In the genomic region with DNA sequence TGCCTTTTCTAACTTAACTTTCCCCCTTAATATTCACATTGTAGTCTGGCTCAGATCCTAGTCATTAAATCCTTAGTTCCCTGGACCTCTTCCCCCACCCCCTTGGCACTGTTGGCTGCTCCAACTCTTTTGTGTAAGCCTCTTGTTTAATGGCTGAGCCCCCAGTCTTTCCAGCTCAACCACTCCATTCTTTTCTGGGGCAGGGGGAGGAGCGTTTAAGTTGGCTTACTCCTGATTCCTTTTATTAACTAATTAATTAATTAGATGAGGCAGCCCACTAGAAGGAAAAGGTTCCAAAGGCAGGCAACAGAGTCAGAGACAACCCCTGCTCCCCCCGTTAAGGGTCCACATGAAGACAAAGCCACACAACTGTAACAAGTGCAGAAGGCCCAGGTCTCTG, we compare ENCODE assay signal across 25 mouse cellular contexts.
"Had no signal": no experiment of that assay in that cellular context is flagged by ENCODE, and none has a peak within 500 bp of the region (broad histone marks: within the 10 kb centered on the region; RNA-seq: fewer than 3 reads in every experiment).

No protein-coding gene starts in this region.

- H3K9ac ChIP-seq: heart, embryonic 12.5 days; hindbrain, embryonic 13.5 days; hindbrain, embryonic 15.5 days; kidney, embryonic 15.5 days; limb, embryonic 12.5 days; liver, embryonic 13.5 days had no signal

- ATAC-seq: hindbrain, postnatal 0 days; intestine, embryonic 16.5 days had no signal

- H3K4me1 ChIP-seq: heart, embryonic 10.5 days; heart, embryonic 12.5 days; hindbrain, embryonic 13.5 days; hindbrain, embryonic 15.5 days; kidney, embryonic 15.5 days; limb, embryonic 10.5 days; limb, embryonic 12.5 days; liver, embryonic 13.5 days had no signal

- H3K4me2 ChIP-seq: heart, embryonic 12.5 days; hindbrain, embryonic 13.5 days; hindbrain, embryonic 15.5 days; kidney, embryonic 15.5 days; limb, embryonic 12.5 days; liver, embryonic 11.5 days; liver, embryonic 13.5 days had no signal

- H3K36me3 ChIP-seq: heart, embryonic 10.5 days; heart, embryonic 12.5 days; hindbrain, embryonic 13.5 days; hindbrain, embryonic 15.5 days; kidney, embryonic 15.5 days; limb, embryonic 10.5 days; limb, embryonic 12.5 days; liver, embryonic 13.5 days had no signal

- H3K9me3 ChIP-seq: heart, embryonic 10.5 days; heart, embryonic 12.5 days; hindbrain, embryonic 13.5 days; hindbrain, embryonic 15.5 days; kidney, embryonic 15.5 days; limb, embryonic 10.5 days; limb, embryonic 12.5 days; liver, embryonic 13.5 days had no signal

- H3K4me3 ChIP-seq: heart, embryonic 10.5 days; heart, embryonic 12.5 days; hindbrain, embryonic 13.5 days; hindbrain, embryonic 15.5 days; kidney, embryonic 15.5 days; limb, embryonic 10.5 days; limb, embryonic 12.5 days; liver, embryonic 13.5 days had no signal

- H3K27ac ChIP-seq: heart, embryonic 10.5 days; hindbrain, embryonic 13.5 days; hindbrain, embryonic 15.5 days; hindbrain, postnatal 0 days; kidney, embryonic 15.5 days; kidney, postnatal 0 days; limb, embryonic 10.5 days; limb, embryonic 12.5 days; liver, embryonic 13.5 days had no signal

- DNase-seq: gastrocnemius, postnatal 14 days; gastrocnemius, postnatal 36 days; heart, adult 18-20 months; heart, postnatal 10 days; heart, postnatal 36 days; kidney, adult 11 months; kidney, adult 2 months; kidney, adult 9 months; kidney, postnatal 14 days; kidney, postnatal 36 days; layer of hippocampus, adult 9-11 months; layer of hippocampus, postnatal 36 days; liver; liver, embryonic 13.5 days had no signal

- H3K27me3 ChIP-seq: heart, embryonic 12.5 days; hindbrain, embryonic 13.5 days; hindbrain, embryonic 15.5 days; kidney, embryonic 15.5 days; limb, embryonic 12.5 days; liver, embryonic 13.5 days had no signal
